Mouse (Mus musculus) embryonic facial prominence, embryonic 13.5 days (tissue): ENCODE data around the gene Igsf3. TPM values are rescaled to one million over a fixed set of nuclear protein-coding genes. Genes with fewer than 3 reads are reported as not detected.
A peak's percentile ranks its signal among the peaks of the same experiment; 100 is the strongest.

ENCODE experiments used
- ATAC-seq: fragments of 200-750 bp; cut with Nextera tagmentation; 2 replicates; pipeline ENCODE4 v1.8.0; 2017; ENCODE audit warnings: low read depth; ENCODE audit not compliant: insufficient number of reproducible peaks, insufficient read depth, low FRiP score, low TSS enrichment
- H3K27ac ChIP-seq: fragments of 300-500 bp; sonication (generic); 2 replicates; pipeline ENCODE4 v1.5.1; 2015; ENCODE audit warnings: moderate library complexity, mild to moderate bottlenecking, inconsistent platforms
- H3K27me3 ChIP-seq: fragments of 300-500 bp; sonication (generic); 2 replicates; pipeline ENCODE4 v1.6.1; 2015; ENCODE audit warnings: mild to moderate bottlenecking, inconsistent platforms
- H3K36me3 ChIP-seq: fragments of 300-500 bp; sonication (generic); 2 replicates; pipeline ENCODE4 v1.6.1; 2015; ENCODE audit warnings: mild to moderate bottlenecking, inconsistent platforms
- H3K4me1 ChIP-seq: fragments of 300-500 bp; sonication (generic); 2 replicates; pipeline ENCODE4 v1.6.1; 2015; ENCODE audit warnings: inconsistent platforms
- H3K4me2 ChIP-seq: fragments of 300-500 bp; sonication (generic); 2 replicates; pipeline ENCODE4 v1.6.1; 2015; ENCODE audit warnings: moderate library complexity, mild to moderate bottlenecking, inconsistent platforms
- H3K4me3 ChIP-seq: fragments of 300-500 bp; sonication (generic); 2 replicates; pipeline ENCODE4 v1.5.1; 2015; ENCODE audit warnings: mild to moderate bottlenecking, inconsistent platforms
- H3K9ac ChIP-seq: fragments of 300-500 bp; sonication (generic); 2 replicates; pipeline ENCODE4 v1.6.1; 2015; ENCODE audit warnings: mild to moderate bottlenecking, inconsistent platforms
- H3K9me3 ChIP-seq: fragments of 300-500 bp; sonication (generic); 2 replicates; pipeline ENCODE4 v1.6.1; 2016; ENCODE audit warnings: inconsistent platforms
- WGBS: fragments of 180-500 bp; shearing (Covaris S2); methylation state at CpG from one replicate; pipeline ENCODE4 v1.1.7; 2015; ENCODE audit warnings: mixed read lengths; 5-methylcytosine and 5-hydroxymethylcytosine counted together
- polyA plus RNA-seq: library from polyadenylated mRNA; unstranded; fragments of >200 nt; fragmentation: Nextera tagmentation; extraction: Ambion mirVana; gene quantifications from 2 replicates; pipeline ENCODE4 v1.2.1, GENCODE M21; 2015

Igsf3 gene
- polyA plus RNA-seq, 1 experiment from 2014 or later = 104 TPM

- H3K9me3 ChIP-seq = no peaks in the 10 kb centered on the region
- WGBS = 36% methylated on average over 5 of the region's 5 CpGs
Measured at GRCm38 (mm10) chr3:101355702-101356101, 21.2 kb upstream of the Igsf3 start.

GRCm38 (mm10) chr3:101356583-101357553, 20.0 kb upstream of the Igsf3 start:
- no peaks in the 10 kb centered on the region for H3K9me3 ChIP-seq
- WGBS = 79% methylated on average over 8 of the region's 8 CpGs

More at GRCm38 (mm10) chr3:101355702-101356101, 21.2 kb upstream of the Igsf3 start:
- no peak for ATAC-seq
- Histone ChIP-seq H3K4me3 (no peak overlapping the region), H3K36me3 (no peaks in the 10 kb centered on the region), H3K4me2 (no peak overlapping the region), H3K27ac (no peak overlapping the region), H3K4me1 (peaks cover 2% of the 10 kb centered on the region), H3K27me3 (no peaks in the 10 kb centered on the region), H3K9ac (no peak overlapping the region)

GRCm38 (mm10) chr3:101360832-101361231, 16.1 kb upstream of the Igsf3 start:
- Histone ChIP-seq H3K4me2 (no peak overlapping the region), H3K9me3 (no peaks in the 10 kb centered on the region), H3K27me3 (no peaks in the 10 kb centered on the region), H3K36me3 (no peaks in the 10 kb centered on the region), H3K4me3 (no peak overlapping the region), H3K4me1 (peaks cover 12% of the 10 kb centered on the region), H3K9ac (no peak overlapping the region), H3K27ac (no peak overlapping the region)
- ATAC-seq = no peak
- WGBS = 86% methylated on average over 6 of the region's 6 CpGs

More at GRCm38 (mm10) chr3:101356583-101357553, 20.0 kb upstream of the Igsf3 start:
- H3K4me1 ChIP-seq = no peaks in the 10 kb centered on the region
- H3K27ac ChIP-seq = no peak overlapping the region
- H3K36me3 ChIP-seq = no peaks in the 10 kb centered on the region
- no peak overlapping the region for H3K4me2 ChIP-seq
- ATAC-seq = no peak
- H3K9ac ChIP-seq = no peak overlapping the region
- H3K27me3 ChIP-seq = no peaks in the 10 kb centered on the region
- no peak overlapping the region for H3K4me3 ChIP-seq

- no peaks in the 10 kb centered on the region for H3K36me3 ChIP-seq
- no peak overlapping the region for H3K27ac ChIP-seq
- no peak overlapping the region for H3K4me2 ChIP-seq
- ATAC-seq = no peak
- H3K4me3 ChIP-seq = no peak overlapping the region
- no peaks in the 10 kb centered on the region for H3K27me3 ChIP-seq
- no peak overlapping the region for H3K9ac ChIP-seq
- H3K4me1 ChIP-seq = peaks cover 24% of the 10 kb centered on the region
- WGBS = 83% methylated on average over 4 of the region's 4 CpGs
- no peaks in the 10 kb centered on the region for H3K9me3 ChIP-seq
Measured at GRCm38 (mm10) chr3:101362391-101362790, 14.5 kb upstream of the Igsf3 start.

GRCm38 (mm10) chr3:101363574-101363973, 13.3 kb upstream of the Igsf3 start:
- H3K4me1 ChIP-seq = peaks cover 36% of the 10 kb centered on the region
- H3K9me3 ChIP-seq = no peaks in the 10 kb centered on the region
- no peaks in the 10 kb centered on the region for H3K36me3 ChIP-seq
- 72% methylated on average over 7 of the region's 7 CpGs for WGBS
- no peak overlapping the region for H3K4me2 ChIP-seq
- H3K4me3 ChIP-seq = no peak overlapping the region
- no peaks in the 10 kb centered on the region for H3K27me3 ChIP-seq
- no peak overlapping the region for H3K27ac ChIP-seq
- no peak overlapping the region for H3K9ac ChIP-seq
- no peak for ATAC-seq

GRCm38 (mm10) chr3:101365081-101365612, 11.7 kb upstream of the Igsf3 start:
- Histone ChIP-seq H3K27me3 (no peaks in the 10 kb centered on the region), H3K4me2 (no peak overlapping the region), H3K4me3 (no peak overlapping the region), H3K4me1 (peaks cover 51% of the 10 kb centered on the region), H3K27ac (no peak overlapping the region), H3K9ac (no peak overlapping the region), H3K9me3 (no peaks in the 10 kb centered on the region), H3K36me3 (no peaks in the 10 kb centered on the region)
- no peak for ATAC-seq
- 25% methylated on average over 6 of the region's 6 CpGs for WGBS

GRCm38 (mm10) chr3:101365911-101366310, 11.0 kb upstream of the Igsf3 start:
- Histone ChIP-seq H3K4me2 (no peak overlapping the region), H3K27ac (0 out of 2 replicates have a peak overlapping the region, but pooled peaks have one; percentile 16), H3K36me3 (no peaks in the 10 kb centered on the region), H3K4me3 (no peak overlapping the region), H3K27me3 (no peaks in the 10 kb centered on the region), H3K4me1 (peaks cover 55% of the 10 kb centered on the region), H3K9me3 (no peaks in the 10 kb centered on the region), H3K9ac (no peak overlapping the region)
- ATAC-seq = no peak
- 50% methylated on average over 9 of the region's 9 CpGs for WGBS

GRCm38 (mm10) chr3:101367372-101367771, 9.5 kb upstream of the Igsf3 start:
- no peaks in the 10 kb centered on the region for H3K36me3 ChIP-seq
- ATAC-seq = no peak
- peaks cover 55% of the 10 kb centered on the region for H3K4me1 ChIP-seq
- H3K9ac ChIP-seq = no peak overlapping the region
- H3K27me3 ChIP-seq = no peaks in the 10 kb centered on the region
- H3K4me2 ChIP-seq = no peak overlapping the region
- no peaks in the 10 kb centered on the region for H3K9me3 ChIP-seq
- WGBS = 68% methylated on average over 11 of the region's 11 CpGs
- no peak overlapping the region for H3K4me3 ChIP-seq
- no peak overlapping the region for H3K27ac ChIP-seq

GRCm38 (mm10) chr3:101369301-101369881, 7.5 kb upstream of the Igsf3 start:
- H3K4me1 ChIP-seq = peaks cover 52% of the 10 kb centered on the region
- peak overlapping the region; percentile 75 for H3K27ac ChIP-seq
- no peaks in the 10 kb centered on the region for H3K27me3 ChIP-seq
- 16% methylated on average over 10 of the region's 10 CpGs for WGBS
- H3K9me3 ChIP-seq = no peaks in the 10 kb centered on the region
- H3K36me3 ChIP-seq = no peaks in the 10 kb centered on the region
- H3K4me2 ChIP-seq = peak overlapping the region; percentile 45
- peak overlapping the region; percentile 41; the same call in 1 of the 2 replicates for H3K9ac ChIP-seq
- H3K4me3 ChIP-seq = peak overlapping the region; percentile 20
- ATAC-seq = no peak

- Histone ChIP-seq H3K4me1 (peaks cover 34% of the 10 kb centered on the region), H3K4me2 (no peak overlapping the region), H3K4me3 (no peak overlapping the region), H3K9ac (no peak overlapping the region), H3K27me3 (no peaks in the 10 kb centered on the region), H3K27ac (no peak overlapping the region), H3K9me3 (no peaks in the 10 kb centered on the region), H3K36me3 (no peaks in the 10 kb centered on the region)
- 50% methylated on average over 13 of the region's 13 CpGs for WGBS
- no peak for ATAC-seq
Measured at GRCm38 (mm10) chr3:101372345-101372980, 4.4 kb upstream of the Igsf3 start.

GRCm38 (mm10) chr3:101377256-101378024, 557 bp downstream of the Igsf3 start:
- peak; percentile 29; the same call in 1 of the 2 replicates for ATAC-seq
- Histone ChIP-seq H3K36me3 (no peaks in the 10 kb centered on the region), H3K27ac (peak overlapping the region; percentile 85), H3K27me3 (no peaks in the 10 kb centered on the region), H3K9me3 (no peaks in the 10 kb centered on the region), H3K4me2 (peak overlapping the region; percentile 81), H3K4me1 (peaks cover 48% of the 10 kb centered on the region), H3K4me3 (peak overlapping the region; percentile 86), H3K9ac (peak overlapping the region; percentile 94)
- under 1% methylated on average over 61 of the region's 62 CpGs for WGBS
